Mouse (Mus musculus): ENCODE measurements at regions not wholly inside any gene's neighbourhood (a gene's known extent, or its start where the extent isn't known, plus 50 kb on each side); places are given as distances from the start of the nearest gene placed in this dataset.

DNA sequence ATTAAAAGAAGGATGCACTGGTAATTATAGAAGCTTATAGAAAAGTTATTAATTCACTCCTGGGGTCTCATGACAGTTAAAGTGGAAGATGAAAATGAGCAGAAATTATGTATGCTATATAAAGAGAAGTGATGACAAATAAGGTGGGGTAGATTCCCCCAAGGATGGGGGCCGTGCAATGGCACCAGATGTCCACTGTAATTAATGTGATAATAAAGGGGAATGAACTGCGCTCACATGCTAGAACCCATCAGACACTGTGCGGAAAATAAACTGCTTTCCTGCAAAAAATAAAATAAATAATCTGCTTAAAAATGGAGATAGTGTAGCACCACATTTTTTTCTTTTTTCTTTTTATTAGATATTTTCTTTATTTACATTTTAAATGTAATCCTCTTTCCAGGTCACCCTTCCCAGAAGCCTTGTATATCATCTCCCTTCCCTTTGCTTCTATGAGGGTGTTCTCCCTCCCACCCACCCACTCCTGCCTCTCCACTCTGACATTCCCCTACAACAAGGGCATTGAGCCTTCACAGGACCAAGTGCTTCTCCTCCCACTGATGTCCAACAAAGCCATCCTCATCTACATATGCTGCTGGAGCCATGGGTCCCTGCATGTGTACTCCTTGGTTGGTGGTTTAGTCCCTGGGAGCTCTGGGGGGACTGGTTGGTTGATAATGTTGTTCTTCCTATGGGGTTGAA is 934.0 kb upstream of the Pcdh20 start:
- DNase-seq (ENCODE audit: low spot score in 2 of 2), result no peak
- intact Hi-C loops (cut with DNase I), result no loop called here

- DNase-seq (ENCODE audit: low spot score in 2 of 2), result no peak
- intact Hi-C loops (cut with DNase I), result no loop called here
These were observed 931.6 kb upstream of the Pcdh20 start for GRCm38 (mm10) chr14:89402568-89403339.

GRCm38 (mm10) chr14:89357050-89357749 is 886.0 kb upstream of the Pcdh20 start:
- intact Hi-C loops (cut with DNase I), result no loop called here
- DNase-seq (ENCODE audit: low spot score in 2 of 2), result no peak

GRCm38 (mm10) chr14:89347972-89348371 is 876.8 kb upstream of the Pcdh20 start:
- DNase-seq (ENCODE audit: low spot score in 2 of 2), result peak; percentile 2 to 9
- intact Hi-C loops (cut with DNase I), result no loop called here

- no peak for DNase-seq (ENCODE audit: low spot score in 2 of 2)
- intact Hi-C loops (cut with DNase I), result no loop called here
These were observed 853.9 kb upstream of the Pcdh20 start for GRCm38 (mm10) chr14:89325116-89325515.

DNA sequence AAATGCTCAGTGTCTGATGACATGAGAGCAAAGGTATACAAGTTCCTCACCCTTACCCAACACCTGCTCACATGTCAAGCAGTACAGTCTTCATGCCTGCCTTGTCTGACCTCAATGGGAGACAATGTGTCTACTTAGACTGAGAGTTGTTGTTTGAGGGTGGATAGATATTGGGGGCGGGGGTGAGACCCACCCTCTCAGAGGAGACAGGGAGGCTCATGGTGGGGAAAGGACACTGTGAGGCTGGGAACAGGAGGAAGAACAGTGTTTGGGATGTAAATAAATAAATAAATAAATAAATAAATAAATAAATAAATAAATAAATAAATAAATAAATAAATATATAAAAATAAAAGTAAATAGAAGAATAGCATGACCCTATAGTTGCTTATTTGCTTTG is 837.3 kb upstream of the Pcdh20 start:
- DNase-seq (ENCODE audit: low spot score in 2 of 2), result no peak
- intact Hi-C loops (cut with DNase I), result no loop called here

All from left cerebral cortex, postnatal 25 days (tissue).